Comparison of ENCODE assay signal across 15 mouse cellular contexts in the genomic region with DNA sequence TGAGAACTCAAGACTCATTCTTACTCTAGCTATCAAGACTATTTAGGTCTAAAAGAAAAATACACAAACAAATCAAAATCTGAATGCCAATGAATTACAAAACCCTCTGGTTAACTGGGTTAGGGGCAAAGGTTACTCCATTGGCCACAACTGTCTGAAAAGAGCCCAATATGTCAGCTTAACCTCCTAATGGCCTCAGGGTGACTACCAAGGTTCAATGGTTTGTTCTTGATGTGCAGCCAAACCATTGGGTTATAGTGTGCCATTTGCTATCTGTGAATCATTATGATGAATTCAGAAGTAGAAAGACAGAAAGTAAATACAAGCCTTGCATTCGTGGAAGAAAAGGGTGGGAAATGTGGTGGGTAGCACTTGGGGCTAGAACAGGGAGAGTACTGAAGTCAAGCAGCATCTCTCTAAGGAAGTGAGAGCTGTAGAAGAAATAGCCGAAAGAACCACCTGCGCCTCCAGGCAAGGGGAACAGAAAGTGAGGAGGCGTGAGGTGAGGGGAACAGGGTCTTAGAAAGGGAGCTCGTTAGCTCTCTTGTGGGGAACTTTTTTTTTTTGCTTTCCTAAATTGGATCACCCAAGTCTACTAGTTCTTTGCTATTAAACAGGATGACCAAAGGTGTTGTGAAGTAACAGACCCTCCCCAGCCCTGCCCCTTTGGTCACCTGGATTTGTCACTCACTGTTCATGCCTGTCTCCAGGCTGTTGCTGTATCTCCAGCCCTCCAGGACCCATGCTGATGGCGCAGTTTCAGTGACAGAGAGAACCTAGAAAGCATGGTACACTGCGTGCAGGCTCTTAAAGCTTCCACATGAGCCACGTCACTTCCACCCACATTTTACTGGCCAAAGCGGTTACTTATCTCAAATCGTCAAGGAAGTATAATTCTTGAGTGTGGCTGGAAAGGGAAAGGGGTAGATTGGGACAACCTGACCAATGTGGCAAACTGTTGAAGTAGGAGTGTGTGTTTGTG.
DNase-seq lines count a peak whose midpoint lies in the region; TF ChIP-seq lines count a peak whose summit lies in the region.
"Had no signal": no experiment of that assay in that cellular context is flagged by ENCODE, and none has a peak within 500 bp of the region (broad histone marks: within the 10 kb centered on the region; RNA-seq: fewer than 3 reads in every experiment).

No protein-coding gene starts in this region.

- TF ChIP-seq POLR2A in kidney, adult 2 months (IDR thresholded peaks at IDR 0.05; ENCODE audit: low read depth, low read length), result no peak

- peaks cover 17% of the 10 kb centered on the region; the same call in 1 of the 2 replicates for H3K4me1 ChIP-seq in kidney, adult 2 months (ENCODE audit: control insufficient read depth, insufficient read depth, low read length)

- 76% methylated on average over 10 of the region's 10 CpGs for WGBS in kidney, adult 2 months

- H3K4me3 ChIP-seq in kidney, adult 2 months (ENCODE audit: insufficient read depth, low read depth, low read length), result no peak overlapping the region
- H3K4me3 ChIP-seq: embryonic facial prominence, embryonic 15.5 days; hindbrain, embryonic 12.5 days; left cerebral cortex, adult 2 months; limb, embryonic 13.5 days had no signal

- H3K27ac ChIP-seq in kidney, adult 2 months (ENCODE audit: insufficient read depth, low read depth, low read length), result peak overlapping the region; percentile 92
- H3K27ac ChIP-seq: embryonic facial prominence, embryonic 15.5 days; hindbrain, embryonic 12.5 days; left cerebral cortex, adult 2 months; limb, embryonic 13.5 days had no signal

- TF ChIP-seq CTCF in kidney, adult 2 months (conservative IDR thresholded peaks at IDR 0.05; ENCODE audit: insufficient read depth, insufficient read length, low read depth, low read length), result no peak

- no peaks in the 10 kb centered on the region for H3K27me3 ChIP-seq in kidney, adult 2 months (replicated peaks; ENCODE audit: control insufficient read depth, insufficient read depth, low read length)
- H3K27me3 ChIP-seq: embryonic facial prominence, embryonic 15.5 days; hindbrain, embryonic 12.5 days; limb, embryonic 13.5 days had no signal

- peak; percentile 94 for DNase-seq in kidney, adult 2 months
- no peak for DNase-seq in kidney, postnatal 4 days
- peak; percentile 16 for DNase-seq in Muller cell, postnatal 12 days (ENCODE audit: inconsistent ontology term)
- DNase-seq in kidney, postnatal 14 days, result peak; percentile 33
- peak; percentile 68 to 73 for DNase-seq in spleen, postnatal 36 days (ENCODE audit: low spot score in 2 of 2)
- DNase-seq in thymus, postnatal 14 days, result no peak
- no peak for DNase-seq in thymus, postnatal 0 days (ENCODE audit: low spot score)
- DNase-seq: cerebellum, postnatal 10 days; embryo, embryonic 11 days; gastrocnemius, postnatal 10 days; lung, postnatal 10 days had no signal

- H3K36me3 ChIP-seq in kidney, adult 2 months (ENCODE audit: control insufficient read depth, insufficient read depth, low read length), result no peaks in the 10 kb centered on the region
- H3K36me3 ChIP-seq: embryonic facial prominence, embryonic 15.5 days; hindbrain, embryonic 12.5 days; limb, embryonic 13.5 days had no signal

Comparison
In these comparisons a context has a peak if more than half of its experiments do, and no peak if none do; other contexts are left out.
1. DNase-seq: peak in kidney, adult 2 months (single experiment), Muller cell, postnatal 12 days (single experiment), kidney, postnatal 14 days (single experiment) and spleen, postnatal 36 days (2 of 2); none in kidney, postnatal 4 days (0 of 2), thymus, postnatal 14 days (single experiment) and thymus, postnatal 0 days (single experiment).